Mouse (Mus musculus) midbrain, embryonic 16.5 days (tissue): ENCODE measurements at regions not wholly inside any gene's neighbourhood (a gene's known extent, or its start where the extent isn't known, plus 50 kb on each side); places are given as distances from the start of the nearest gene placed in this dataset.
A peak's percentile ranks its signal among the peaks of the same experiment; 100 is the strongest.

ENCODE experiments used
- ATAC-seq: fragments of 200-750 bp; cut with Nextera tagmentation; 2 replicates; pipeline ENCODE4 v1.8.0; 2017; ENCODE audit warnings: moderate TSS enrichment
- H3K27ac ChIP-seq: fragments of 300-500 bp; sonication (generic); 2 replicates; pipeline ENCODE4 v1.5.1; 2014; ENCODE audit warnings: mild to moderate bottlenecking, low read length, mixed read lengths
- H3K27me3 ChIP-seq: fragments of 300-500 bp; sonication (generic); 2 replicates; pipeline ENCODE4 v1.6.1; 2014; ENCODE audit warnings: low read depth, low read length, mixed read lengths; ENCODE audit not compliant: control insufficient read depth, insufficient read depth
- H3K36me3 ChIP-seq: fragments of 300-500 bp; sonication (generic); 2 replicates; pipeline ENCODE4 v1.6.1; 2014; ENCODE audit warnings: mild to moderate bottlenecking, low read length, moderate library complexity, mixed read lengths; ENCODE audit not compliant: control insufficient read depth, insufficient read depth
- H3K4me1 ChIP-seq: fragments of 300-500 bp; sonication (generic); 2 replicates; pipeline ENCODE4 v1.6.1; 2014; ENCODE audit warnings: mild to moderate bottlenecking, low read length, mixed read lengths; ENCODE audit not compliant: control insufficient read depth, insufficient read depth
- H3K4me2 ChIP-seq: fragments of 300-500 bp; sonication (generic); 2 replicates; pipeline ENCODE4 v1.6.1; 2014; ENCODE audit warnings: mild to moderate bottlenecking, low read length, mixed read lengths
- H3K4me3 ChIP-seq: fragments of 300-500 bp; sonication (generic); 2 replicates; pipeline ENCODE4 v1.5.1; 2014; ENCODE audit warnings: low read depth, mild to moderate bottlenecking, low read length, moderate library complexity, mixed read lengths
- H3K9ac ChIP-seq: fragments of 300-500 bp; sonication (generic); 2 replicates; pipeline ENCODE4 v1.6.1; 2014; ENCODE audit warnings: low read depth, low read length, mixed read lengths
- H3K9me3 ChIP-seq: fragments of 300-500 bp; sonication (generic); replicated peaks from 2 replicates; pipeline ENCODE4 v1.6.1; 2014; ENCODE audit warnings: mild to moderate bottlenecking, low read length, mixed read lengths; ENCODE audit not compliant: control insufficient read depth, poor library complexity, severe bottlenecking
- WGBS: fragments of 180-500 bp; shearing (Covaris S2); extraction: QIAGEN DNeasy Blood & Tissue Kit; methylation state at CpG from one replicate; pipeline ENCODE4 v1.1.7; 2014; 5-methylcytosine and 5-hydroxymethylcytosine counted together

DNA sequence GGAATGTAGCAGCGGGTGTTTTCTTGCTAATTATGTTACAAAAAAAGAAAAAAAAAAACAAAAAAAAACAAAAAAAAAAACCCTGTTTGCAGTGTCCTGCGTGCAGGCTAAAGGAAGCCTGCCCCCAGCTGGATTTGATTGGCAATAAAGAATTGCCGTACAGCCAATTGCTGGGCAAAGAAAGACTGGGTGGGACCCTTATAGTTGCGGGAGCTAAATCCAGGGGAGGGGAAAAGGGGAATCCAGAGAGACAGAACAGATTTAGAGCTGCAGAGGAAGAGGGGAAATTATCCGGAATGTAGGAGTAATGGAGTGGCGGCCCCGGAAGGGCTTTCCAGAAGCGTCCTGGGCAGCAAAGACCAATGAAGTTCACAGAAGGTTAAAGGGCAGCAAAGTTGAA, 223.6 kb downstream of the Prdm2 start:
- Histone ChIP-seq H3K27me3 (no peaks in the 10 kb centered on the region), H3K36me3 (no peaks in the 10 kb centered on the region), H3K9me3 (no peaks in the 10 kb centered on the region), H3K4me2 (peak overlapping the region; percentile 30; the same call in 1 of the 2 replicates), H3K27ac (no peak overlapping the region), H3K4me3 (no peak overlapping the region), H3K9ac (no peak overlapping the region), H3K4me1 (peaks cover 6% of the 10 kb centered on the region)
- ATAC-seq: peak; percentile 48; the same call in 1 of the 2 replicates
- WGBS: 3% methylated on average over 8 of the region's 8 CpGs

DNA sequence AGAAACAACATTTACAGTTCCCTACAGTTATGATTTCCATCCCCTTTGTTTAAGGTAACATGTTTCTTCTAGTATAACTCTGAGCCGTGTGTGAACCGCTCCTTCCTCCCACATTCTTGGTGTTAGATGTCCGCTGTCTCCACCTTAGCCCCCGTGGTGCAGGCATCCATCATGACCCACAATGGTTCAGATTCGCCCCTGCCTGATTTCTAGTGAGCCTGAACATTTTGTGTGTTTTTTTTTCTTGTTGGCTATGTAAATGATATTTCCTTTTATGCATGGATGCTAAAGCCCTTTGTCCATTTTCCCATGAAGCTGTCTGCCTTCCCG, 229.5 kb downstream of the Prdm2 start:
- Histone ChIP-seq H3K4me2 (no peak overlapping the region), H3K27me3 (no peaks in the 10 kb centered on the region), H3K9ac (no peak overlapping the region), H3K36me3 (no peaks in the 10 kb centered on the region), H3K4me3 (no peak overlapping the region), H3K4me1 (peaks cover 18% of the 10 kb centered on the region), H3K9me3 (no peaks in the 10 kb centered on the region), H3K27ac (peak overlapping the region; percentile 52; the same call in 1 of the 2 replicates)
- 41% methylated on average over 6 of the region's 6 CpGs for WGBS
- no peak for ATAC-seq

DNA sequence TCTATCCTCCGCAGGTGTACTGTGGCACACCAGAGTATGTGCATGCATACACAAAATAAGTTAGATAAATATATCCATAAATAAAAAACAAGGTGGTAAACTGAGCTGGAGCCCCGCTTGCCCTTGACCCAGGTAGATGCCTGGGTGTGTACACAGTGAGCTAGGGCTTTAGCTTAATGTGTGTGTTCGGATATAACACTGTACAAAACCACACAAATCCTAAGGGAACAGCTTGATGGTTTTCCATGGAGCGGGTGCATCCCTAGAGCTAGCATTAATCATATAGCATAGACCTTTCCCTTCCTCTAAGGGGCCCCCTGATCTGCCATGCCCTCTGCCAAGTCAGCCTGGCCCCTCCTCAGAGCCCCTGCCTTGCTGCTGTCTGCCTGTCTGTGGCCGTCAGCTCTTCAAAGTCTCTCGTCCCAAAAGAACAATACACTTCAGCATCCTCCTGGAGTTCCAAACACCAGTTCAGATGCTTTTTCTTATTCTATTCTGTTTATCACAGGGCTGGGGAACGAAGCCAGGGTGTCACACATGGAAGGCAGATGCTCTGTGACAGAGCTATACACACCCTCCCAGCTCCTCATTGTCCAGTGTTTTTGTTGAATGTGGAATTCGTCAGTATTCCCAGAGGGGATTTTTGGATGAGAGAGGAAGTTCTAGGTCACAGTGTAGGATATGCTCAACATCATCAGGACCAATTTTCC, 230.1 kb downstream of the Prdm2 start:
- WGBS: 50% methylated on average over 8 of the region's 8 CpGs
- H3K36me3 ChIP-seq: no peaks in the 10 kb centered on the region
- H3K4me2 ChIP-seq: no peak overlapping the region
- H3K9me3 ChIP-seq: no peaks in the 10 kb centered on the region
- peak overlapping the region; percentile 24; the same call in 1 of the 2 replicates for H3K27ac ChIP-seq
- ATAC-seq: peak; percentile 62; the same call in 1 of the 2 replicates
- no peak overlapping the region for H3K4me3 ChIP-seq
- H3K27me3 ChIP-seq: no peaks in the 10 kb centered on the region
- no peak overlapping the region for H3K9ac ChIP-seq
- H3K4me1 ChIP-seq: peaks cover 18% of the 10 kb centered on the region

DNA sequence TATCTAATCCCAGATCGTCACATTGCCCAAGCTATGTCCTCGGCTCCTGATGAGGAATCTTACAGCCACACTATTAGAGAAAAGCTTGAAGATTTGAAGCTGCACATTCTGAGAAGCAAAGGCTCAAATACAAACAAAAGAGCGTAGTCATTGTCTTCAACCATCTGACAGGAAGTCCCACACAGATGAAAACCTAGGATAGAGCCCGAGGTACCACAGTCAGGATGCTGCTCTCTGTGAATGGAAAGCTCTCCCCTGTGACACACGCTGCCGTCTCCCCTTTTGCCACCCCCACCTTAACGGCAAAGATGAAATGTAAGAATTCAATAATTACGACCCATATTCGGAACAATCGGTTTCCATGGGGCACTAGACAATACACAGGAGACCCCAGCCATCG, 237.2 kb downstream of the Prdm2 start:
- H3K4me3 ChIP-seq: no peak overlapping the region
- no peaks in the 10 kb centered on the region for H3K27me3 ChIP-seq
- H3K36me3 ChIP-seq: no peaks in the 10 kb centered on the region
- H3K27ac ChIP-seq: no peak overlapping the region
- ATAC-seq: no peak
- no peaks in the 10 kb centered on the region for H3K4me1 ChIP-seq
- H3K9ac ChIP-seq: no peak overlapping the region
- no peaks in the 10 kb centered on the region for H3K9me3 ChIP-seq
- 69% methylated on average over 11 of the region's 11 CpGs for WGBS
- H3K4me2 ChIP-seq: no peak overlapping the region

DNA sequence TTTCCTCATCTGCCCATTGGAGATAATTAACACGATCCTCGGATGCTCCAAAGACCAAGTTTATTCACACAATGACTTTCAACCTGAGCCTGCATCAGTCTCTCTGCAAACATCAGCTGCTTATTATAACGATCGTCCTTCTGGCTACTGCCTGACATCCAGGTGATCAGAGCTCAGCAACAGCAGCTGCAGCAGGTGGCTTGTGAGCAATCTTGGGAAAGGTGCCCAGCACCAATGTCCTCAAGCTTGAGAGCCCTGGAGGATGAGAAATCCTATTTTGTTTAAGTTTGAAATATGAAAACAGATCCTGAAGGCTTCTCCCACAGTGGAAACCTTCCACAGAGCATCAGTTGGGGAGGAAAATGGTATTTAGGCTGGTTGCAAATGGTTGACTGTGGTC, 242.8 kb downstream of the Prdm2 start:
- no peaks in the 10 kb centered on the region for H3K27me3 ChIP-seq
- H3K9me3 ChIP-seq: no peaks in the 10 kb centered on the region; the same call in 1 of the 2 replicates
- no peak overlapping the region for H3K9ac ChIP-seq
- ATAC-seq: no peak
- no peak overlapping the region for H3K27ac ChIP-seq
- H3K4me1 ChIP-seq: no peaks in the 10 kb centered on the region
- 78% methylated on average over 4 of the region's 4 CpGs for WGBS
- no peak overlapping the region for H3K4me2 ChIP-seq
- H3K4me3 ChIP-seq: no peak overlapping the region
- no peaks in the 10 kb centered on the region for H3K36me3 ChIP-seq

DNA sequence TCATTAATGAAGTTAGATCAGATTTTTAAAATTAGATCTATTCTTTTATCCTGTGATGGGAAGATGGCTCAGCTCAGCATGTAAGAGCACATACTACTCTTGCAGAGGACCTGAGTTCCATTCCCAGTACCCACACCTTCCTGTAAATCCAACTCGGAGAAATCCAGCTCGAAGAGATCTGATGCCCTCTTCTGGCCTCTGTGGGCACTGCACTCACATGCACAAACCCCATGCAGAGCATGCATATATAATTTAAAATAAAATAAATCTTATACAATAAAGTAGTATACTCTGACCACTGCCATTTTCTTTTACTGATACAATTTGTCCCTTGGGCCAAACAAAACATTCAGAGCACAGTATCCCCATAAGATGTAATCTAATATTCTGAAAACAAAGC, 245.2 kb downstream of the Prdm2 start:
- Histone ChIP-seq H3K4me1 (peaks cover 3% of the 10 kb centered on the region), H3K27me3 (no peaks in the 10 kb centered on the region), H3K4me3 (no peak overlapping the region), H3K9me3 (no peaks in the 10 kb centered on the region; the same call in 1 of the 2 replicates), H3K9ac (no peak overlapping the region), H3K36me3 (no peaks in the 10 kb centered on the region), H3K27ac (no peak overlapping the region), H3K4me2 (no peak overlapping the region)
- ATAC-seq: no peak
- 90% methylated on average over 2 of the region's 2 CpGs for WGBS

DNA sequence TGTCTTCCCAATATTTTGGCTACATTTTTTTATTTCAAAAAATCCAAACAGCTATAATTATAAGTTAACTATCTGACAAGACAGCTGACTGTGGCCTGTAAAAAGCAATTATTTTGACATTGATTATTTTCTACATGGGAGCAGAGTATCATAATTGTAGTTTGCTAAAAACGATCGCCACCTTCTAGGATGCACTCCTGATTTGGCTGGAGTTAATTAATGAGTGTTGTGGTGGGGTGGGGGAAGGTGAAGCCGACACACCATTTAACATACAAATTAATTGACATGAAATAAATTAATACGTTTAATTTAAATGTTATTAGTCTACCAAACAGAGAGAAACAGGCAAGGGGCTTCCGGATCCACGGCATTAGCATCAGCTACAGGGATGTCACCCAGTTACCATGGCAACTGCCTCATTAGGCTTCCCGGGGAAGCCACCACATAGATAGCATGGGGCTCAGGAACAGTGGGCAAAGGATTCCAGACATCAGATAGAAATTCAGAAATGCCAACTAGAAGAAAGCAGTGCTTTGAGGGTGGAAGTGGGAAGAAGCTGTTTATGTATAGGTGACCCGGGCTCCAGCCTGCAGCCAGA, 255.9 kb downstream of the Prdm2 start:
- H3K4me1 ChIP-seq: peaks cover 45% of the 10 kb centered on the region
- H3K9me3 ChIP-seq: no peaks in the 10 kb centered on the region
- peak overlapping the region; percentile 5; the same call in 1 of the 2 replicates for H3K4me2 ChIP-seq
- H3K4me3 ChIP-seq: no peak overlapping the region
- H3K9ac ChIP-seq: no peak overlapping the region
- H3K27me3 ChIP-seq: no peaks in the 10 kb centered on the region
- peak overlapping the region; percentile 78 for H3K27ac ChIP-seq
- peak; percentile 87 for ATAC-seq
- H3K36me3 ChIP-seq: no peaks in the 10 kb centered on the region
- WGBS: 23% methylated on average over 8 of the region's 8 CpGs

DNA sequence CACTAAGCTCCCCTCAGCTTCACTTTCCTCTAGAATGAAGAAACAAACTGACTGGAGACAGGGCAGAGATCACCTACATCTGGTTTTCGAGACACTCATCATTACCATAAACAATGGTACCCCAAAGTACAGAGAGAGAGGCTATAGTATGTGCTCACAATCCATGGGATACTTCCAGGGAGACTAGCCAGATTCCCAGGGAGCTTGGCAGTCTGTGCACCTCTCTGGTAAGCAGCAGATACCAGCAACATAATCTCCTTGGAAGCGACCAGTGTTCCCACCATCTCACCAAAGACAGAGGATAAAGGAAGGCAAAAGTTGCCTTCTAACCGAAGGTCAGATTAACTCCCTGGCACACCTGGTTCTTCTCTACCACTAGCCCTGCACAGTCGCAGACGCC, 256.4 kb downstream of the Prdm2 start:
- peaks cover 43% of the 10 kb centered on the region for H3K4me1 ChIP-seq
- no peak overlapping the region for H3K4me2 ChIP-seq
- H3K27me3 ChIP-seq: no peaks in the 10 kb centered on the region
- no peak overlapping the region for H3K9ac ChIP-seq
- H3K4me3 ChIP-seq: no peak overlapping the region
- no peak for ATAC-seq
- WGBS: 72% methylated on average over 5 of the region's 5 CpGs
- H3K27ac ChIP-seq: peak overlapping the region; percentile 78
- H3K36me3 ChIP-seq: no peaks in the 10 kb centered on the region
- no peaks in the 10 kb centered on the region for H3K9me3 ChIP-seq

DNA sequence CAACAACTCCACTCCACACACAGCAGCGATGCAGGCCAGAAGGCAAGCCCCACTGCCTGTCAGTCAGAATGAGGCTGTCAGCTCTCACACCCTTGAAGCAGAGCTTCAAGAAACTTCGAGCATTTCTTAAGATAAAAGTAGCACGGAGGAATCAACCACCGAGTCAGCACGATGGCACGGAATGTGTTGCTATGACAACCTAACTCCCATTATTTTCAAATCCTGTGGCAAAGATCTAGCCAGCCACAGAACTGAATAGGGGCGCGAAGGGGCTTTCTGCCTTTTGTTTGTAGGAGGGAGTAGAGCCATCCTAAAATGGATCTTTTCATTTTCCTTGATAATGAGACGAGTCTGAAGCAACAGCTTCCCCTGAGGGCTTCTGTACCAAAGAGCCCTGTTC, 259.1 kb downstream of the Prdm2 start:
- H3K9ac ChIP-seq: no peak overlapping the region
- ATAC-seq: peak; percentile 74
- H3K9me3 ChIP-seq: no peaks in the 10 kb centered on the region
- H3K4me3 ChIP-seq: no peak overlapping the region
- peaks cover 38% of the 10 kb centered on the region for H3K4me1 ChIP-seq
- 6% methylated on average over 9 of the region's 9 CpGs for WGBS
- H3K4me2 ChIP-seq: peak overlapping the region; percentile 15; the same call in 1 of the 2 replicates
- H3K27me3 ChIP-seq: no peaks in the 10 kb centered on the region
- no peaks in the 10 kb centered on the region for H3K36me3 ChIP-seq
- H3K27ac ChIP-seq: peak overlapping the region; percentile 73
